Mouse (Mus musculus) spleen, adult 2 months (tissue): Measurements from ENCODE around the gene Dnajb8.

ENCODE experiments used
- CTCF ChIP-seq: fragments of 200-500 bp; IDR thresholded peaks from 2 replicates; pipeline ENCODE4 v1.5.1; 2011; ENCODE audit warnings: mild to moderate bottlenecking, inconsistent platforms; ENCODE audit not compliant: insufficient read depth, insufficient read length, insufficient replicate concordance; ENCODE audit errors: extremely low read depth
- POLR2A ChIP-seq: fragments of 200-500 bp; IDR thresholded peaks from 2 replicates; pipeline ENCODE4 v1.6.1; 2011; ENCODE audit warnings: low read depth, low read length, inconsistent platforms

DNA sequence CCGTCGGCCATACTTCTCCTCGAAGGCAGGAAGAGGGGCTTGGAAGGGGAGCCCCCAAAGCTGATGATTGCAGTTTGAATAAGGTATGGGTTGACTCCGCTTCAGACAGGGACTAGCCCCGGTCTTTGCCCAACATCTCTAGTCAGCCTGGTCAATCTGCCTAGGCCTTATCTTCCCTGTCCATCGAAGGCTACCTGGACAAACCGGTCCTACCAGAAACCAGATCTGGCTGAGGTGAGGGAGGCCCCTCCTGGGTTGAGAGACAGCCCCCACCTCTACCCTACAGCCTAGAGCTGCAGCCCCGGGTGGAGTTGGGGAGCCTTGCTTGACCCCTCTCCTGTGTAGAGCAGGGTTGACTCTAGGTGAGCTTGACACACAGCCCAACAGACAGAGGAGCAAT, 11.9 kb downstream of the Dnajb8 start:
- TF ChIP-seq CTCF (no peak), POLR2A (no peak)
